Mouse (Mus musculus) liver, embryonic 14.5 days (tissue): ENCODE results near the gene Sp1. TPM values are rescaled to one million over a fixed set of nuclear protein-coding genes. Genes with fewer than 3 reads are reported as not detected.

Experiments
- ATAC-seq: fragments of 200-750 bp; cut with Nextera tagmentation; 2 replicates; pipeline ENCODE4 v1.8.0; 2017; ENCODE audit warnings: moderate number of reproducible peaks, mild to moderate bottlenecking, moderate library complexity; ENCODE audit not compliant: insufficient read depth
- DNase-seq, 3 experiments: peaks; one replicate each; pipeline ENCODE4 v3.0.0-alpha.2; 2012 to 2013; ENCODE audit warnings: low read depth in 3 of 3, low spot score in 3 of 3
- H3K27ac ChIP-seq: fragments of 300-500 bp; sonication (generic); 2 replicates; pipeline ENCODE4 v1.5.1; 2014; ENCODE audit warnings: moderate library complexity, mild to moderate bottlenecking, control low read depth, inconsistent platforms
- H3K27me3 ChIP-seq: fragments of 300-500 bp; sonication (generic); 2 replicates; pipeline ENCODE4 v1.6.1; 2014; ENCODE audit warnings: mild to moderate bottlenecking, low read length, moderate library complexity; ENCODE audit not compliant: control insufficient read depth, insufficient read depth
- H3K36me3 ChIP-seq: fragments of 300-500 bp; sonication (generic); replicated peaks from 2 replicates; pipeline ENCODE4 v1.6.1; 2014; ENCODE audit warnings: low read depth; ENCODE audit not compliant: control insufficient read depth, insufficient read depth
- H3K4me1 ChIP-seq, 2 experiments: fragments of 200-500 bp in 1 of 2; fragments of 300-500 bp in 1 of 2; sonication (generic) in 1 of 2; replicated peaks; 2 replicates each; pipeline ENCODE4 v1.6.1; 2012 to 2014; ENCODE audit warnings: antibody characterized with exemption in 1 of 2, inconsistent platforms in 1 of 2, low read length in 1 of 2; ENCODE audit not compliant: control insufficient read depth in 2 of 2, insufficient read depth in 2 of 2
- H3K4me2 ChIP-seq: fragments of 300-500 bp; sonication (generic); 2 replicates; pipeline ENCODE4 v1.6.1; 2014; ENCODE audit warnings: low read depth, mild to moderate bottlenecking, control low read depth, moderate library complexity
- H3K4me3 ChIP-seq, 2 experiments: fragments of 200-500 bp in 1 of 2; fragments of 300-500 bp in 1 of 2; sonication (generic) in 1 of 2; 2 replicates each; pipeline ENCODE4 v1.5.1; 2012 to 2014; ENCODE audit warnings: low read depth in 2 of 2, low read length in 2 of 2, mild to moderate bottlenecking in 2 of 2, control low read depth in 1 of 2, inconsistent platforms in 1 of 2, moderate library complexity in 1 of 2; ENCODE audit not compliant: insufficient read depth in 1 of 2
- H3K9ac ChIP-seq: fragments of 300-500 bp; sonication (generic); replicated peaks from 2 replicates; pipeline ENCODE4 v1.6.1; 2014; ENCODE audit warnings: mild to moderate bottlenecking, control low read depth, moderate library complexity
- H3K9me3 ChIP-seq: fragments of 300-500 bp; sonication (generic); 2 replicates; pipeline ENCODE4 v1.6.1; 2016; ENCODE audit warnings: low read length, mixed read lengths; ENCODE audit not compliant: control insufficient read depth
- CTCF ChIP-seq: IDR thresholded peaks from 2 replicates; pipeline ENCODE4 v1.5.1; 2016; ENCODE audit warnings: antibody characterized with exemption, low read depth, control low read depth
- EP300 ChIP-seq: IDR thresholded peaks from 2 replicates; pipeline ENCODE4 v1.6.1; 2016; ENCODE audit warnings: antibody characterized with exemption, low read depth
- WGBS: fragments of 180-500 bp; shearing (Covaris S2); extraction: QIAGEN DNeasy Blood & Tissue Kit; methylation state at CpG from one replicate; pipeline ENCODE4 v1.1.7; 2014; ENCODE audit not compliant: insufficient replicate concordance; 5-methylcytosine and 5-hydroxymethylcytosine counted together
- polyA plus RNA-seq, 2 experiments: library from polyadenylated mRNA; depleted of rRNA in 1 of 2; stranded (reverse) in 1 of 2; unstranded in 1 of 2; fragments of >200 nt; fragmentation: Nextera tagmentation in 1 of 2; extraction: Ambion mirVana in 1 of 2; gene quantifications; 2 replicates each; pipeline versions ENCODE4 v1.2.1 to v1.2.3; 2012 to 2014

The Sp1 gene
- polyA plus RNA-seq, 2 experiments: 5.4 to 9.5 TPM

DNA sequence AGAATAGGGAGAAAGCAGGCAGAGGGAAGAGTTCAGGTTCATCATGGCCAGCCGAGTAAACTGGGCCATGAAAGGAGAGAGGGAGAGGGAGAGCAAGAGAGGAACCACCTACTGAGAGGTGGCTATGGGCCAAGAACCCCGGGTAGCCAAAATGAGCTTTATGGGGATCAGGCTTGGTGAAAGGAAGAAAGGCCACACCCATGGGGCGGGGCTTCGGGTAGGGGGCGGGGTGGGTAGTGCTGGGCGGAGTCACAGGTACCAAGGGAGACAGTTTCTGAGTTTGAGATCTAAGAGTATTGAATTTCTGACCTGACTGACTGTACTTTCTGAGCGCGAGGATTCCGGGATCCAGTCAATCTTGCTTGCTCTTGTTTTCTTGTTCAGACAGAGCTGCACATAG lies 19.3 kb upstream of the Sp1 start:
- peaks cover 0 to 3% of the 10 kb centered on the region in 2 experiments; a peak in 3 of 4 replicates for H3K4me1 ChIP-seq
- no peak overlapping the region for H3K4me3 ChIP-seq
- H3K27ac ChIP-seq: no peak overlapping the region
- DNase-seq: no peak
- ATAC-seq: peak; percentile 45; the same call in 1 of the 2 replicates
- no peak overlapping the region for H3K9ac ChIP-seq
- H3K27me3 ChIP-seq: no peaks in the 10 kb centered on the region
- WGBS: 38% methylated on average over 9 of the region's 9 CpGs
- no peak overlapping the region for H3K4me2 ChIP-seq
- no peaks in the 10 kb centered on the region for H3K36me3 ChIP-seq
- no peaks in the 10 kb centered on the region for H3K9me3 ChIP-seq
- no peak for TF ChIP-seq EP300
- TF ChIP-seq CTCF: no peak

DNA sequence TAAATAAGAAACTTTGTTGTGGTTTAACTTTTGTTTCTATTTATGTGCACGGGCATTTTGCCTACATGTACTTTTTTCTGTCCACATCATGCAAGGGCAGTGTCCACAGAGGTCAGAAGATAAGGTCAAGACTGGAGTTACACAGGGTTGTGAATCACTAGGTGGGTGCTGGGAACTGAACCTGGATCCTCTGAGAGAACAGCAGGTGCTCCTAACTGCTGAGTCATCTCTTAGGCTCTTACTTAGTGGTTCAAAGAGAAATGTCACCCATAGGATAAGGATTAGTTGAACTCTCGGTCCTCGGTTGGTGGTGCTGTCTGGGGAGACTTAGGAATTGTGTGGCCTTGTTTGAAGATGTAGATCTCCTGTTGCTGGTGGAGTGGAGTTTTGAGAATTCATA lies 17.0 kb upstream of the Sp1 start:
- H3K4me2 ChIP-seq: no peak overlapping the region
- H3K27ac ChIP-seq: no peak overlapping the region
- H3K4me3 ChIP-seq: no peak overlapping the region
- WGBS: 54% methylated on average over 3 of the region's 3 CpGs
- DNase-seq (no peak), ATAC-seq (no peak)
- no peaks in the 10 kb centered on the region for H3K9me3 ChIP-seq
- H3K36me3 ChIP-seq: no peaks in the 10 kb centered on the region
- peaks cover 6 to 13% of the 10 kb centered on the region in 2 experiments for H3K4me1 ChIP-seq
- H3K9ac ChIP-seq: no peak overlapping the region
- TF ChIP-seq EP300 (no peak), CTCF (no peak)
- no peaks in the 10 kb centered on the region for H3K27me3 ChIP-seq

DNA sequence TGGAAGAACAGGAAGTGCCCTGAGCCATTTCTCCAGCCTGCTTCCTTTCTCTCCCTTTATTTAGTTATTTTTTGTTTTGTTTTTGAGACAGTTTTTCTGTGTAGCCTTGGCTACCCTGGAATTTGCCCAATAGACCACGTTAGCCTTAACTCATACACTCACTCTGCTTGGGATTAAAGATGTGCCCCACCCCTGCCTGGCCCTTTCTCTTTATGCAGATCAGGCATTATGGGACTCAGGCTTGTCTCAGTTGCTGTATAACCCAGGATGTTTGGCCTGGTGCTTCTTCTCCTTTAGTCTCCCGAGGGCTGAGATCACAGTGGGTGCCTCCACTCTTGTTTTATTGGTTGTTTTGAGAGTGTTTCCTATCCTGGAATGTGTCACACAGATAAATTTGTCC lies 13.4 kb upstream of the Sp1 start:
- H3K36me3 ChIP-seq: no peaks in the 10 kb centered on the region
- ATAC-seq (no peak), DNase-seq (no peak)
- no peak overlapping the region for H3K4me3 ChIP-seq
- H3K9ac ChIP-seq: no peak overlapping the region
- H3K4me2 ChIP-seq: no peak overlapping the region
- no peaks in the 10 kb centered on the region for H3K9me3 ChIP-seq
- TF ChIP-seq EP300 (no peak), CTCF (no peak)
- H3K27me3 ChIP-seq: no peaks in the 10 kb centered on the region
- H3K4me1 ChIP-seq: peaks cover 19 to 31% of the 10 kb centered on the region in 2 experiments
- WGBS: 29% methylated on average over 2 of the region's 2 CpGs
- H3K27ac ChIP-seq: no peak overlapping the region

- DNase-seq (no peak), ATAC-seq (no peak)
- no peak for TF ChIP-seq CTCF
- TF ChIP-seq EP300: no peak
- Histone ChIP-seq H3K4me1 (peaks cover 21 to 33% of the 10 kb centered on the region in 2 experiments), H3K36me3 (no peaks in the 10 kb centered on the region), H3K4me3 (no peak overlapping the region), H3K27me3 (no peaks in the 10 kb centered on the region), H3K4me2 (no peak overlapping the region), H3K9me3 (no peaks in the 10 kb centered on the region), H3K9ac (no peak overlapping the region), H3K27ac (peak overlapping the region; percentile 48; the same call in 1 of the 2 replicates)
Measured at GRCm38 (mm10) chr15:102393584-102394014, 12.3 kb upstream of the Sp1 start.

DNA sequence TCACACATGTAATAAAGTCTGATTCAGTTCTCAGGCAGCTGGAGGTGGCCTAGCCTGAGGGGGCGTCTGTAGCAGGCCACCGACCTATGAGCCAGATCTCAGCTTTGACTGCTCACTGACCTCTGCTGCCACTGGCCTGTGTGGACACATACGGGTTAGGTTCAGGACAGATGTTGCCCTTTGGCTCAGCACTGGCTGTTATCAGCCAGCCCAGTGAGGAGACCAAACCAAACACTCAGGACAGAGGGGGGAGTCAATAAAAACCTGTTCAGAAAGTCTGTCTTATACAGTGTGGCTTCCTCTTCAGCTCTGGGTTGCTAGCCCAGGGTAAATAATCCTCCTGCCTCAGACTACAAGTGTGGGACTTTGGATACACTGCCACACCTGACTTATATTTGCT lies 10.9 kb upstream of the Sp1 start:
- Histone ChIP-seq H3K9ac (no peak overlapping the region), H3K27ac (peak overlapping the region; percentile 31; the same call in 1 of the 2 replicates), H3K4me2 (peak overlapping the region; percentile 18), H3K36me3 (no peaks in the 10 kb centered on the region), H3K27me3 (no peaks in the 10 kb centered on the region), H3K4me1 (peaks cover 26 to 42% of the 10 kb centered on the region in 2 experiments), H3K9me3 (no peaks in the 10 kb centered on the region), H3K4me3 (no peak overlapping the region)
- DNase-seq: peak in 1 of 3 experiments; percentile 52
- 11% methylated on average over 3 of the region's 3 CpGs for WGBS
- peak; percentile 20; the same call in 1 of the 2 replicates for TF ChIP-seq EP300
- no peak for TF ChIP-seq CTCF
- peak; percentile 69 for ATAC-seq
